Mouse (Mus musculus) embryonic fibroblast, embryonic 13.5 days (primary cell): Measurements from ENCODE around the gene Lrsam1.

ENCODE experiments used
- CTCF ChIP-seq: IDR thresholded peaks from 2 replicates; pipeline ENCODE4 v1.5.1; 2011; ENCODE audit warnings: mild to moderate bottlenecking, control low read depth, low read length, moderate library complexity, borderline replicate concordance; ENCODE audit not compliant: insufficient read depth
- POLR2A ChIP-seq: IDR thresholded peaks from 2 replicates; pipeline ENCODE4 v1.6.1; 2011; ENCODE audit warnings: low read depth, mild to moderate bottlenecking, control low read depth, low read length, moderate library complexity

DNA sequence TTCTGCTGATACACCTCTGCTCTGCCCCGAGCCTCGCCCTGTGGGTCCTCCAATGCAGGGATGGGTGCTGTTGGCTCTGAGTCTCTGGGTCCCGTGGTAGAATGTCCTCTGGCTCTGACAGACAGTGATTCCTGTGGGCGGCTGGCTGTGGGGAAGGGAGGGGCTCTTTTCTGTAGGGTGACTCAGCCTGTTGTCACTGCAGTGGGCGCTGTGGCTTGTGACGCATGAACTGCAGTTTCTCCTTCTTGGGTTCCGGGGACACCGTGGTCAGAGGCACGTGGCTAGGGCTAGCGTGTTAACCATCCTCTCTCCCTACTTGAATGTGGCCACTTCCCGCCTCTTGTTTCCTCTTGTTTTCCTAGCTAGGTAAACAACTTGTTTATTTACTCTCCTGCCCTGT lies 43.9 kb downstream of the Lrsam1 start:
- TF ChIP-seq CTCF (no peak), POLR2A (no peak)
